Mouse (Mus musculus) natural killer cell, adult 2 months (primary cell): Measurements from ENCODE around the gene Mib2.
A peak's percentile ranks its signal among the peaks of the same experiment; 100 is the strongest.
"Not testable (repeated sequence)": the region's sequence is repeated elsewhere in the genome, so short reads cannot be mapped to it uniquely, and the experiment has no call there.

Experiments
- DNase-seq, 2 experiments: peaks; one replicate each; pipeline ENCODE4 v3.0.0; 2022; ENCODE audit warnings: low spot score in 2 of 2

The Mib2 gene

DNA sequence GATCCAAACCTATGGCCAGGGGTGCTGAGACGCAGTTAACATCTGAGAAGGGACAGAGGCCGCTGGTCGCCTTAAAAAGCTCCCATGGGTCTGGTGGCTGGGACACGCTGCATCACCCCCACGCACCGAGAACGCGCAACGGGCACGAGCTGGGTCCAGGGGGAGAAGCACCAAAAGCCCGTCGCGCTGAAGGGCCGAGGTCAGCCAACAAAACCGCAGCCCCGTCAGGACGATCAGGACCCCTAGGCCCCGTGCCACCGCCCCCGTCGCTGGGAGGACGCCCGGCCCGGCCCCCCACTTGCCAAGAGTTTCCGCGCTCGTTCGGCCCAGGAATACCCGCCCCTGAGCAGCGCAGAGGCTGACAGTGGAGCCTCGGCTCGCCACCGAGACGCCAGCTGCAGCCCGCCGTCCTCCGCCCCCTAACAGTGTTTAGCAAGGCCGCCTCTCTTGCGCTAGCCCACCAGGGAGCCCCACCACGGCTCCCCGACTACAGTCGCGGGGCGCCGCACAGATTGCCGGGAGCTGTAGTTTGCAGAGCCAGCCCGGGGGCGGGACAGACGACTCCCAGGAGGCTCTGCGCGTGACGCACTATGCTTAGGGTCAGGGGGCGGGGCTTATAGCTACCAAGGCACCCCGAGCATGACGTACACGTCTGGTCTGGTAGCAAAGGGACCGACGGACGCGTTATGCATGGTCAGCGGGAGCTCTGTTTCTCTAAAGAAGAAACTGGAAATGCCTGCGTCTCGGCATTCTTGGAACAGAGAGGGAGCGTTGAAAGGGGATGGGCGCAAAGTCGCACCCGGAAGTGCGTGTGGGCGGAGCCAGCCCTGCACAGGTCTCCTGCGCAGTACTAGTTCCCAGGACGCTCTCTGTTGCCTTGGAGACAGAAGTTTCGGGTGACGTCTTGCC lies at the start of gene Mib2:
Mib2 (minus strand) TSS at position 510 of the 909 bp plus-strand sequence.
- peak; percentile 97 to 98 for DNase-seq

DNA sequence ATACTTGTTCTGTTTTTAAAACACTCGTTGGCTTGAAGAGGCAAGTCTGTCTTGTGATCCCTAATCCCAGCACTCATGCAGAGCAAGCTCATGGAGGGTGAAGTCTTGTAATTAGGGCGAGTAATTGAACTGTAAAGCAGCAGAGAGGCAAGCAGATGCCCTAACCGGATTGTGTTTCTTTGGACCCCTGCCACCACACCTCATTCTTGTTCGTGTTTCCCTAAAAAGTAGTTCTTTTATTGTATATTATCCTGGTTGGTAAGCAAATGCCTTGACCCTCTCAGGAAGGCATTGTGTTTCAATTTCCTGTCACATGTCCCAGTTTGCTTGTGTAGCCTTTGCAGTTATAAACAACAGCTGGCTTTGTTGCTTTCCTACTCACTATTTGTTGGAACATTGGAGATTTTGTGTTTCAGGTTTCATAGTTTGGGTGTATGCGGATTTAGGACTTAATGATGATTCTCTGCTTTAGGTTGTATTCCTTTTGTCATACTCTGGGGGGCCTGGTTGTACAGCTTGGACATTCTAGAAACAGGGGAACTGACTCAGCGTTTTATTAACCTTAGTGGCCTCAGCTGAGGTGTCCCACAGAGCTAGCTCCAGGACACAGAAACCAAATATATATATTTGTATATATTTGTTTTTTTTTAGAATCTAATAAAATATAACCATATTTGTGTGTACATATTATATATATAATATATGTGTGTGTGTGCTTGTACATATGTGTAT lies 41.7 kb upstream of the Mib2 start:
- DNase-seq: no peak

DNA sequence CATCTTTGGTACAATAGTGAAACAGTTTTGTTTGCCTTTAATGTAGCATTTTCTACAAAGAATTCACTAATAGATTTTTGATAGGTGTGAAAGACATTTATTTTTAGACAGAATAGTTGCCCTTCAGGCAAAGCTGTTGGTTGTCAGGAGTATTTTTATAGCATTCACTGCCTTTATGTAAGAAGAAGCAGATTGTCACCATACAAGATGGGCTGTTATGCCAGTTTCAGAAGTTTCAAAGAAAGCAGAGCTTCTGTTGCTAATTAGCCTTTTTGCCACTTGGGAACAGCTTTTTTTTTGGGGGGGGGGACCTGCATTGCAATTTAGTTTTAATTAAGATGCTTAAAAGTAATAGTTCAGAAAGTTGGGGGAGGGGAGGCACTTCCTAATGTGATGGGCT lies 40.0 kb upstream of the Mib2 start:
- DNase-seq: no peak

DNA sequence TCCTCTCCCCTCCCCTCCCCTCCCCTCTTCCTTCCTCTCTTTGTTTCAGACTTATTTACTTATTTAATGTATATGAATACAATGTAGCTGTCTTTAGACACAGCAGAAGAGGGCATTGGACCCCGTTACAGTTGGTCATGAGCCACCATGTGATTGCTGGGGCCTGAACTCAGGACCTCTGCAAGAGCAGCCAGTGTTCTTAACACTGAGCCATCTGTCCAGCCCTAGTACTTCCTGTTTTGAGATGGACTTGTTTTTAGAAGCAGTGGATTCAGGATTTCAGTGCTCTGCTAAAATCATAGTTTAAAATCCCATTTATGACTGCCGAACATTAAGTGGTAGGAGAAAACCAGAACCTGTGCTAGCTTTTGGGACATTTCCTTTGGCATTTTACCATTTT lies 39.6 kb upstream of the Mib2 start:
- no peak for DNase-seq

DNA sequence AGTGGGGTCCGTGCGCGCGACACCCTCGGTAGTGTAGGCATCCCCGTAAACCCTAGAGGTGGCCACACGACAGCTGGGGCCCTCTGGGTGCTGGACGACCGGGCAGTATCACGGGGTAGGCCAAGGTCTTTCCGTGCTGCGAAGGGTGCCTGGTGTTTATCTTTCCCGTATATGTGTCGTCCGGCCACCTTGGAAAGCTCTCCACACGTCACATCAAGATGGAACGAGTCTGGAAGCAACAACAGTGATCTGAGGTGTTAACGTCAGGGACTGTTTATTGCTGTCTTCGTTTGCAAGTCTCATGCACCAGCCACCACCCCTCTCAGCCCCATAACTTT lies 36.6 kb upstream of the Mib2 start:
- DNase-seq: no peak

DNA sequence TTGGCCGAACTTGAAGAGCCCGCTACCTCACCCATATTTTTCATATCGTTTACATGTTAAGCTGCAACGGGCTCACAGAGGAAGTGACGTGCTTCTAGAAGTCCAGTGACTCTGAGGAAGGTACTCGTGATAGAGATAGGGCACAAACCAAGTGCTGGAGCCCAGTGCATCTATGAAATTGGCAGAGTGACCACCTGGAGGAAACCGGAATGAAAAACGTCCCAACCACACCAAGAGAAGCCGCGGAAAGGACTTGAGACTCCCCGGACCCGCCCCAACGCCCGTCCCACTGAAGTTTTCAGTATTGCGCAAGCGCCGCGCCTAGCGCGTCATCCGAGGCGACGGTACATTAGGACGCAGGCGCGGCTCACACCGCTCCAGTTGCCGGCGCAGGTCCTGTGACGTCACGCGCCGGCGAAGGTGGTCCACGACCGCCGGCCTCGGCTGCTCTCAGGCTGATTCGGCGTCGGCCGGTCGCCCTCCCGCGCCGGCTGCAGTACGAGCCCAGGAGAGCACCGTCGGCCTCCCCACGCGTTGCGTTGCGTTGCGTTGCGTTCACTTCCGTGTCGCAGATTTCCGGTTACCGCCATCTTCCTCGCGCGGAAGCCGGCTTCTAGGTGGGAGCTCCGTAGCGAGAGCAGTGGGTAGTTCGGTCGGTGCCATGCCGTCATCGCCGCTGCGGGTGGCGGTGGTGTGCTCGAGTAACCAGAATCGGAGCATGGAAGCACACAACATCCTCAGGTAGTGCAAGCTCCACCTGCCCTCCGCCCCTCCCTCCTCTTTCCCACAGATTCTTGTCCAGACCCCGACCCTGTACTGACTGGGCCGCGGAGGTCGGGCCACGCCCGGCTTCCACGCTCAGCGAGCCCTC lies 36.0 kb upstream of the Mib2 start, which contains the start of gene Ssu72:
Ssu72 (plus strand) TSS at position 80 of the 871 bp plus-strand sequence.
- peak; percentile 95 for DNase-seq

DNA sequence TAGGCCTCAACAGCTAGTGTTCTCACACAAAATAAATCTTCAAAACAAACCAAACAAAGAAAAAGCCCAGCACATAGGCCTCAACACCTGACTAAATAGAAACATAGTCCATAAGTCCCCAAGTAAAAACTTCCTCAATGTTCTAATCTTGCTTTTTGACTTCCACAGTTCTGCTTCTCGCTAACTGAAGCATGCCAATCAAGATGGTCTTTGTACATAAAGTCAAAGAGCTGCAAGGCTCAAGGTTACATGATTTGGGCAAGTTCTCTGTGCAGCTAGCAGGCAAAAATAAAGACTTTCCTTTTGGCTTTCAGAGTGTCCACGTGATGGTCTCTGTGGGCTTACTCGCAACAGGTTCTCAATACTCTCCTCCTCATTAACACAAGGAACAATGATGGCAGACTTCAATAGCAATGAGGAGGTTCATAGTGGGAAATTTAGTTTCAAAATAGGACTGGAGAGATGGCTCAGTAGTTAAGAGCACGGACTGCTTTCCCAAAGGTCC lies 34.5 kb upstream of the Mib2 start:
- no peak for DNase-seq

DNA sequence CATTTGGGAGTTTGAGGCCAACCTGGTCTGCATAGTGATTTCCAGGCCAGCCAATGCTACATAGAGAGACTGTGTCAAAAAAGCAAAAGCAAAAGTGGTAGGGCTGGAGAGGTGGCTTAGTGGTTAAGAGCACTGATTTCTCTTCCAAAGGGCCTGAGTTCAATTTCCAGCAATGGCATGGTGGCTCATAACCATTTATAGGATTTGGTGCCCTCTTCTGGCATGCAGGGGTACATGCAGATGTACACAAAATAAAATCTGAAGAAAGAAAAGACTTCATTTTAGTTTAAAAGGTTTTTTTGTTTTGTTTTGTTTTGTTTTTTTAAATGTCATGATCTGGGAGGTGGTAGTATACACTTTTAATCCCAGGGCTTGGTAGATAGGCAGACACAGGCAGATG lies 31.4 kb upstream of the Mib2 start:
- no peak for DNase-seq

DNA sequence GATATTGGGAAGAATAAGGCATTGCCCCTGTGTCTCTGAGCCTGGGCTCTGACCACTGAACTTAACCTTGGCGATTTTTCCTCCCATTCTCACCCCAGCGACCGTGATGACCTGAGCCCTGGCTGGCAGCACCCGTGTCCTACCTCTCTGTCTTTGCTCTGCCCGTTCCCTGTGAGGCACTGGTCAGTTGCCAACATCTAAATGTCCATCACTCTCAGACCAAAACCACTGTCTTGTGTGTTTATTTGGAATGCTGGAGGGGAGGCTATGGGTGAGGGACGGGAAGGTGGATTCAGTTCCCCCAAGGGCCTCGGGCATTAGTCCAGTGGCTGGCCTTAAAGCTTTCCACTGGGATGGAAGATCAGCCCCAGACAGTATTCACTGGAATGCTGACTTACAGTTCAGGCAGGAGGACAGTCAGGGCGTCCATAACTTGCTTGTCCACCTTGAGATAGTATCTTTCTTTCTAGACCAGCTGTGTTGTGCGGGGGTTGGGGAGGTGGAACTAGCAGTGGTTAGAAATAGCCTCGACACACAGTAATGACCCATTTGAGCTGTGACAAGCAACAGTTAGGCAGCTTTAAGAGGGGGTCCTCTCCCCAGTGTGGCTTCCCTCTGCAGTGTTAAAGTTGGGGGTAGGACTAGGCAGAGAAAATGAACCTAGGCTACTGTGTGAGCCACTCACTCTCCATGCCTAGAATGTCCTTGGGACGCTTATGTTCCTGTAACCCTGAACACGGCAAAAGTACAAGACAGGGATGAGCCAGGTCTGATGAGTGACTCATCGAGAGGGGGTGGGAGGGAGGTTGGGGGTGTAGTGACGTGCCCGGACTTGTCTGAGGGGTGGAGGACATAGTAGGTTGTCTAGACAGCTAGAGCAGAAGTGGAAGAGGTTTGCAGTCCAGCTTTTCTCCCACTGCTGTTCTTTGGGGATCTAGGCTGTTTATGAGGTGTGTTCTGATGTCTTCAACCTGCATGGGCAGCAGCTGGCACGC lies 27.6 kb upstream of the Mib2 start:
- DNase-seq: no peak

DNA sequence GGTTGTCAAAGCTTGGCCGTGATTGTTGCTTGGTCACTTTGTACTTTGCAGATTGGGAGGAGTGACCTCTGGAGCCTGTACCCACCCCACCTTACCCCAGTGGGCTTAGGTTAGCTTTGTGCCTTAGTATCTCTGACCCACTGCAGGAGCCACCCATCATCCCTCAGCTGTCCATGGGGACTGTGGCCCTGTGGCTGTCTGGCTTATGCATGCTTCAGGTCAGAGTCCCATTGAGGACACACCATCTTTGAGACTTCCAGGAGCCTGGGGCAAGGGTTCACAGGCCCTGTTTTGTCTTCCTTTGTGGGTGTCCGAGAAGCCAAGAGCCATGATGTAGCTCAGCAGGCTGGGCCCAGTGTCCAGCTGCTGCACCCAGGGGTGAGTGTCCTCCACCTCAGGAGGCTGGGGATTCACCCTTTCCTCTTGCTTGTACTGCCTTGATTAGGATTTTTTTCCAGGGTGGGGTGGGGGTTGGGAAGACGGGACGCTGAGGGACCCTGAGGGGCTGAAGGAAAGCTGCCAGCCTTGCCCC lies 26.6 kb upstream of the Mib2 start:
- no peak for DNase-seq

DNA sequence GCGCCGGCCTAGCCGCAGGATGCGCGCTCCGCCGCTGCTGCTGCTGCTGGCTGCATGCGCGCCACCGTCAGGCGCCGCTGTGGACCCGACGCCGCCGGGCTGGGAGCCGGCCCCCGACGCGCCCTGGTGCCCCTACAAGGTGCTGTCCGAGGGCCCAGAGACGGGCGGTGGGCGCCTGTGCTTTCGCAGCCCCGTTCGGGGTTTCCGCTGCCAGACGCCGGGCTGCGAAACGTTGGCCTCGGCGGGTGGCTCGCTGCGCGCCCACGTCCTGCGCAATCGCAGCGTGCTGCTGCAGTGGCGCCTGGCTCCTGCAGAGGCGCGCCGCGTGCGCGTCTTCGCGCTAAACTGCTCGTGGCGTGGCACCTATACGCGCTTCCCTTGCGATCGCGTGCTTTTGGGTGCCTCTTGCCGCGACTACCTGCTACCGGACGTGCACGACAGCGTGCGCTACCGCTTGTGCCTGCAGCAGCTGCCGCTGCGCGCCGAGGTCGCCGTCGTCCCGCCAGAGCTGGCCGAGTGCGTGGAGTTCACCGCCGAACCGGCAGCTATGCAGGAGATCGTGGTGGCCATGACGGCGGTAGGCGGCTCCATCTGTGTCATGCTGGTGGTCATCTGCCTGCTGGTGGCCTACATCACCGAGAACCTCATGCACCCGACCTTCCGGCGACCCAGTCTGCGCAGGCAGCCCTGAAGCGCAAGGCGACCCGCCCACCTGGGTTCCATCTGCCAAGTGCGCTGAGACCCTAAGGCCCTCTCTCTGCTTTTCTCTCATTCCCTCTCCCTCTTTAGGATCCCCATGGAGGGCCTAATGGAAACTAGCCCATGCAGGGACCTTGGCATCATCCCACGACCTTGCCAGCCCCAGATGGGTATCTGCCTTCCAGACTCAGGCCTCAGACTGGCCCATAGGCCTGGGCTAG lies 25.7 kb upstream of the Mib2 start:
- peak; percentile 51 to 74 for DNase-seq

DNA sequence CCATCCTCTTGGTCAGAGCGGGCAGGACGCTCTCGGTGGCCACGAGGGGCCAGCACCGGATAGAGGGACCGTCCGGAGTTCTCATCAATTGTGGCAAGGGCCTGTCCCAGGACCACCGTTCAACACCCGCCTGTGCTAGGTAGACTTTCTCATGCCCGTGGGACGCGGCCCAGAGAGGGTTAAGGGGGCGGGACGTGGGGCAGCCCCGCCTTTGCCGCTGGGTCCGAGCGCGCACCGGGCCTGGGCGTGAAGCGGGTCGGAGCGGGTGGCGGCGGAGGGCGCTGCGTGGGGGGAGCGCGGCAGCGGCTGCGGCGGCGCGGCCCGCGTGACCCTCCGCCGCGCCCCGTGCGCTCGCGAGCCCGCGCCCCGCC lies 25.1 kb upstream of the Mib2 start, which contains the start of gene Fndc10:
Fndc10 (plus strand) TSS at position 232 of the 371 bp plus-strand sequence.
- peak in 1 of 2 experiments; percentile 26 for DNase-seq

DNA sequence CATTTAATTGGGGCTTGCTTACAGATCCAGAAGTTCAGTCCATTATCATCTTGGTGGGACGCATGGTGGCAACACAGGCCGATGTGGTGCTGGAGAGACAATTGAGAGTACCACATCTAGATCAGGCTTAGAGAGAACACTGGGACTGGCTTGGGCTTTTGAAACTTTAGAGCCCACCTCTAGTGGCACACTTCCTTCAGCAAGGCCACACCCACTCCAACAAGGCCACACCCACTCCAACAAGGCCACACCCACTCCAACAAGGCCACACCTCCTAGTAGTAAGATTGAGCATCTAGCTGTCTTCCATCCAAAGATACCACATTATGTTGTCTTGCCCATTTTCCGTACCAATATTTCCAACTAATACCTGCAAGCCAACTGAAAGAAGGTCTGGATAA lies 23.4 kb upstream of the Mib2 start:
- DNase-seq: peak in 1 of 2 experiments; percentile 38

DNA sequence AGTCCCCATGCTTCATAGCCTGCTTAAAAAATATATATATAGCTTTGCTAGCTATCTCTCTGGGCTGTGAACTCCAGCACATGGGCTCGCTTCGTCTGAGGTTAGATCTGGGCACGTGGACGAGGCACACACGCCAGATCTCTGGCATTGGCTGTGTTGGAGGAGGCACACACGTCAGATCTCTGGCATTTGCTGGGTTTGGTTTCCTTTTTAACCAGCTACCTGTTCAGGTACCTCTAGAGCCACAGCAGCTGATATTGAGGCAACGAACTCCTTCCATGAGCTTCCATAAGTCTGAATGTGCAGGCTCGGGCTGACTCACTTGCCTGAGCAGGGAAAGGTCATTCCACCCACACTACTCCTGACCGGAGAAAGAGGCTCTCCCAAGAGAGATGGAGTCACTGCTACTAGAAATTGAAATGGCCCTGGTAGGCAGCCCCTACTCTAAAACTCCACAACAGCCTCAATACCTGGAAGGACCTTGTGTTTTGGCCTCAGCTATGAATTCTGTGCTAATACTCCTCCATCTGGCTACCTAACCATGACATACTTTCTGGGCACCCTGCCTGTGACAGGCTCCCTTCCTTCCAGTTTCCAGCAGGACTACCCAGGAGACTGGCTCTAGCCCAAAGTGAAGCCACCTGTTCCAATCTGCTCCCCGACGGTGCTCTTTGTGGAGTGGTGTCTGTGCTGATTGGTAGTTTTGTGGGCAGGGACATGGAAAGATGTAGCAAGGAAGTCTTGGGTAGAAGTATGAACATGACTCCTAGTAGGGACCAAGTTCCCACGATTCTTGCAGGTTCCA lies 21.8 kb upstream of the Mib2 start:
- no peak for DNase-seq

DNA sequence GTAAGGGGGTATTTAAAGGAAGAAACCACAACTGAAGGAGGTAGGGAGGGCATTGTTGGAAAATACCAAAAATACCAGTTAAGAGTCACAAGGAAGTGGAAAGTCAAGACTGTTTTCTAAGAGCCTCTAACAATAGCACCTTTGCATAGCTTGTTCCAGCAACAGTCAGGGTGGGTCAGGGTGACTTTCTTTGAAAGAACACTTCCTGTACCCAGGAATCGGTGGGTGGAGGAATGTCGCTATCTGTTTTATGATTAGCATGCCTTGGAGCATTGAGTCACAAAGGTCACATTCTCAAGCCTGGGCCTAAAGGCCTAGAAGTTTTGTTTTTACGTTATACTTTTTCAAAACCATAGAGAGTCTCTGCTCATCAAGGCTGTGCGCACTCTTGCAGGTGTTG lies 18.8 kb upstream of the Mib2 start:
- DNase-seq: not testable (repeated sequence)

DNA sequence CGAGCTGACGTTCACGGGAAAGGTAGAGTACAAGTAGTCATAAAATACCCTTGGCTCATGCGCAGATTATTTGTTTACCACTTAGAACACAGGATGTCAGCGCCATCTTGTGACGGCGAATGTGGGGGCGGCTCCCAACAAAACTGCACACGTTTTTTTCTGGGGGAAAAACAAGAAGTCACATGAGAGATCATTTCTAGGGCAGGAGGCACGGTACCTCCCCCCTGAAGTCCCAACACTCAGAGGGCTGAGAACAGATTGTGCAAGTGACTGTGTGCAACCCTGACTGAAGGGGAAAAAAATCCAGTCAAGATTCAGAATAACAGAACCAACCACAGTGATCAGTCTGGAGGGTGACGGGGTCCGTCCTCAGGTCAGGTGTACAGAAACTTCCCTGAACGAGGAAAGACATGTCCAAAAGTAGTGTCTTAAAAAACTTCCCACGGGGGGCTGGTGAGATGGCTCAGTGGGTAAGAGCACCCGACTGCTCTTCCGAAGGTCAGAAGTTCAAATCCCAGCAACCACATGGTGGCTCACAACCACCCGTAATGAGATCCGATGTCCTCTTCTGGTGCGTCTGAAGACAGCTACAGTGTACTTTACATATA lies 14.8 kb upstream of the Mib2 start:
- DNase-seq: not testable (repeated sequence)

DNA sequence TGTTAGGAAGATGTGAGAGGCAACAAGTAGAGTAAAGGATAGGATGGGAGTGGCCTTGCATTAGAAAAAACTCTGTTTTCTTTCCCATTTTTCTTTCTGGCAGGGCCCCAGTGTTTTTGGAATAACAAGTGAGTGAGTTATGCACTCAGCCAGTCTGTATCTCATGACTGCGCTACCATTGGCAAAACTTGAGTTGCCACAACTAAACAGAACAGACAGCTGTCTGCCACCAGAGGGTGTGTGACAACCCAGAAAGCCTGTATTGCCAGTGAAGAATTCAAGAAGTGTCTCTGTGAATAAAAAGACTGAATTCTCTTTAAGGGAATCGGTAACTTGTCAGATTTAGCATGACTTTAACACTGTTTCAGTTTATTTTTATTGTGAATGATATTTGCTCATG lies 7.0 kb upstream of the Mib2 start:
- peak in 1 of 2 experiments; percentile 40 for DNase-seq

DNA sequence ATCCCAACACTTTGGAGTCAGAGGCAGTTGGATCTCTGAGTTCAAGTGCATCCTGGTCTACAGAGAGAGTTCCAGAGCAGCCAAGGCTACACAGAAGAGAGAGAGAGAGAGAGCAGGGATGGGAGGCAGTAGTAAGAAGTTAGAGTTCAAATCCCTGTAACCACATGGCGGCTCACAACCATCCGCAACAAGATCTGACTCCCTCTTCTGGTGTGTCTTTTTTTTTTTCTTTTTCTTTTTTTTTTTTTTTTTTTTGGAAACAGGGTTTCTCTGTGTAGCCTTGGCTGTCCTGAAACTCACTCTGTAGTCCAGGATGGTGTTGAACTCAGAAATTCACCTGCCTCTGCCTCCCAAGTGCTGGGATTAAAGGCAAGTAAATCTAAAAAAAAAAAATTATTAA lies 3.1 kb upstream of the Mib2 start:
- no peak for DNase-seq
